ENCODE assay signal across 8 mouse cellular contexts in genomic region chr16:87440184-87440686, GRCm38 (mm10). TPM values are rescaled to one million over a fixed set of nuclear protein-coding genes. Genes with fewer than 3 reads are reported as not detected.
DNase-seq lines count a peak whose midpoint lies in the region; ATAC-seq and TF ChIP-seq lines count a peak whose summit lies in the region.

Gene Rwdd2b, minus strand, starts transcription at chr16:87440573.

- H3K27me3 ChIP-seq in hindbrain, embryonic 10.5 days (ENCODE audit: insufficient read depth, poor library complexity, severe bottlenecking), result no peaks in the 10 kb centered on the region
- H3K27me3 ChIP-seq in lung, postnatal 0 days (replicated peaks; ENCODE audit: insufficient read depth, low read length), result no peaks in the 10 kb centered on the region

- peak; percentile 98 for ATAC-seq in frontal cortex, adult (ENCODE audit: low TSS enrichment)
- ATAC-seq in lung, postnatal 0 days, result peak; percentile 97

- WGBS in hindbrain, embryonic 10.5 days, result under 1% methylated on average over 38 of the region's 38 CpGs
- under 1% methylated on average over 35 of the region's 38 CpGs for WGBS in lung, postnatal 0 days

- no peaks in the 10 kb centered on the region for H3K9me3 ChIP-seq in hindbrain, embryonic 10.5 days
- H3K9me3 ChIP-seq in lung, postnatal 0 days (ENCODE audit: low read length), result no peaks in the 10 kb centered on the region

- H3K4me3 ChIP-seq in hindbrain, embryonic 10.5 days, result peak within 1 kb of the TSS; percentile 69
- H3K4me3 ChIP-seq in lung, postnatal 0 days (ENCODE audit: low read depth, low read length), result peak within 1 kb of the TSS; percentile 89

- peak within 1 kb of the TSS; percentile 82 for H3K4me2 ChIP-seq in lung, postnatal 0 days (replicated peaks; ENCODE audit: low read depth, low read length)

- peak within 1 kb of the TSS; percentile 79 for H3K9ac ChIP-seq in lung, postnatal 0 days (replicated peaks; ENCODE audit: low read depth)

- peak; percentile 89 for DNase-seq in MN1 (ENCODE audit: low spot score)
- DNase-seq in cerebellum, adult 9-10 months, result peak; percentile 93
- peak; percentile 92 for DNase-seq in hindbrain, embryonic 10.5 days (ENCODE audit: low spot score)
- peak; percentile 93 for DNase-seq in layer of hippocampus, adult 9-11 months
- peak; percentile 97 for DNase-seq in lung, postnatal 0 days (ENCODE audit: low spot score)
- peak; percentile 81 for DNase-seq in ovary, postnatal 14 days (ENCODE audit: low spot score)
- DNase-seq in thymus, postnatal 14 days, result peak; percentile 94

- H3K27ac ChIP-seq in hindbrain, embryonic 10.5 days, result peak within 1 kb of the TSS; percentile 93
- H3K27ac ChIP-seq in lung, postnatal 0 days (ENCODE audit: low read length), result peak within 1 kb of the TSS; percentile 84

- TF ChIP-seq CTCF in lung, postnatal 0 days (IDR thresholded peaks at IDR 0.05), result no peak

- no peak for TF ChIP-seq EP300 in lung, postnatal 0 days (IDR thresholded peaks at IDR 0.05)

- no peaks in the 10 kb centered on the region for H3K36me3 ChIP-seq in hindbrain, embryonic 10.5 days
- no peaks in the 10 kb centered on the region for H3K36me3 ChIP-seq in lung, postnatal 0 days (ENCODE audit: insufficient read depth, low read length)

- H3K4me1 ChIP-seq in hindbrain, embryonic 10.5 days (replicated peaks), result peaks cover 17% of the 10 kb centered on the region
- H3K4me1 ChIP-seq in lung, postnatal 0 days (ENCODE audit: insufficient read depth, low read depth, low read length), result peaks cover 16% of the 10 kb centered on the region; the same call in 1 of the 2 replicates

RNA-seq across cellular contexts. Expression of gene Rwdd2b, which starts in this region (rescaled TPM):
- 12.0 and 12.1 TPM in 2 replicates for polyA plus RNA-seq in hindbrain, embryonic 10.5 days (2016; fragmentation: Nextera tagmentation; extraction: Ambion mirVana)
- 5.7 and 7.0 TPM in 2 replicates for polyA plus RNA-seq in lung, postnatal 0 days (2015; fragmentation: Nextera tagmentation; extraction: Ambion mirVana)

Comparison
In these comparisons a context has a peak if more than half of its experiments do, and no peak if none do; other contexts are left out.
1. Peak in every context shown above with its lines: DNase-seq, ATAC-seq, H3K4me3 ChIP-seq and H3K27ac ChIP-seq.